Mouse (Mus musculus) neural tube, embryonic 13.5 days (tissue): Measurements from ENCODE around the gene Ccdc113. TPM values are rescaled to one million over a fixed set of nuclear protein-coding genes. Genes with fewer than 3 reads are reported as not detected.

Source experiments
- polyA plus RNA-seq: library from polyadenylated mRNA; unstranded; fragments of >200 nt; fragmentation: Nextera tagmentation; extraction: Ambion mirVana; gene quantifications from 2 replicates; pipeline ENCODE4 v1.2.1, GENCODE M21; 2015

Gene Ccdc113
- polyA plus RNA-seq, 1 experiment from 2014 or later: 0.54 TPM

Other genes with a start within 250 kb of the Ccdc113 start
- gene Cngb1, start 227.5 kb upstream of the Ccdc113 start, polyA plus RNA-seq: 0.39 and 0.82 TPM in 2 replicates
- gene Tepp, start 223.5 kb upstream of the Ccdc113 start, polyA plus RNA-seq: 0.70 TPM in 1 of 2 replicates, not detected in the other
- 15.4 and 16.0 TPM in 2 replicates for gene Zfp319, start 202.1 kb upstream of the Ccdc113 start, polyA plus RNA-seq
- gene Usb1, start 201.8 kb upstream of the Ccdc113 start, polyA plus RNA-seq: 34.3 and 35.5 TPM in 2 replicates
- 26.9 and 29.1 TPM in 2 replicates for gene Mmp15, start 181.8 kb upstream of the Ccdc113 start, polyA plus RNA-seq
- 124 and 128 TPM in 2 replicates for gene Cfap20, start 99.2 kb upstream of the Ccdc113 start, polyA plus RNA-seq
- gene Csnk2a2, start 44.0 kb upstream of the Ccdc113 start, polyA plus RNA-seq: 8.0 and 8.6 TPM in 2 replicates
- not detected in 2 replicates for gene Prss54, start 42.3 kb downstream of the Ccdc113 start, polyA plus RNA-seq
- gene Gins3, start 99.4 kb downstream of the Ccdc113 start, polyA plus RNA-seq: 8.1 and 8.8 TPM in 2 replicates
- gene Ndrg4, start 142.9 kb downstream of the Ccdc113 start, polyA plus RNA-seq: 244 and 275 TPM in 2 replicates
- 20.1 and 24.3 TPM in 2 replicates for gene Setd6, start 181.8 kb downstream of the Ccdc113 start, polyA plus RNA-seq